Mouse (Mus musculus) CD4-positive, CD25-positive, alpha-beta regulatory T cell, adult 2 months (primary cell): ENCODE results near the gene Gtdc1.
"Not testable (repeated sequence)": the region's sequence is repeated elsewhere in the genome, so short reads cannot be mapped to it uniquely, and the experiment has no call there.

ENCODE experiments used
- DNase-seq: peaks from one replicate; pipeline ENCODE4 v3.0.0-alpha.2; 2012; ENCODE audit warnings: low read depth, low spot score

Gtdc1 gene

DNA sequence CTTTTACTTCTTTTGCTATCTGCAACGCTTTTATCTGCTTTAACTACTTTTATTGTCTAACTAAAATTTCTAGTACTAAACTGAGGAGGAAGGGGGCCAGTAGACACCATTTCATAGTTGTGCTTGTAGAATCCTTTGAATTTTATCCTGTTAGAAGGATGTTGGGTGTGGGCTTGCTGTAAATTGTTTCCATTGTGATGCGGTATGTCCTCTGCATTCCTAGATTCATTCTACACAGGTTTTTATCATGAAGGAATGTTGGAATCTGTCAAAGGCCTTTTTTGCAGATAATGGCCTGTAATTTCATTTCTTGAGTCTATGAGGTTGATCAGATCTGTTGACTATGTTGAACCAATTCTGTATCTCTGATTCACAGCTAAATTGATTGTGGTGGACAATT is 146.5 kb downstream of the Gtdc1 start:
- DNase-seq = no peak

DNA sequence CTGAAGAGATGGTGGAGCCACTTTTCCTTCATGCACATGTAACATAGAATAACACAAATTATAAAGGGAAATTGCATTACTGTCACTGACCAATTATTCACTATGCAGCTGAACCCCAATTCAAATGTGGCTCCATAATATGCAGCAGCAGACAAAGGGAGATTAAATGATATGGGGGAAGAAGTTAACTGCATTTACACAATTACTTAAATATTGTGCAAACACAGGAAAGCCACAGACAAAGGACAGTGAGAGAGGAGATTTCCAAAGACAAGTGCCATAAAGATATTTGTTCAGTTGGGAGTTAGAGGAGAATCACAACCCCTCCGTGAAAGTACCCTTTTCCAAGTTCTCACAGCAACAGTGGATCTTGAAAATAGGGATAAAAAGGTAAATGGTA is 163.6 kb downstream of the Gtdc1 start:
- no peak for DNase-seq

- no peak for DNase-seq
Measured at GRCm38 (mm10) chr2:44736618-44737017, 190.8 kb downstream of the Gtdc1 start.

GRCm38 (mm10) chr2:44721461-44721860 is 206.0 kb downstream of the Gtdc1 start:
- no peak for DNase-seq

- DNase-seq = no peak
Measured at GRCm38 (mm10) chr2:44705883-44706615, 221.4 kb downstream of the Gtdc1 start.

DNA sequence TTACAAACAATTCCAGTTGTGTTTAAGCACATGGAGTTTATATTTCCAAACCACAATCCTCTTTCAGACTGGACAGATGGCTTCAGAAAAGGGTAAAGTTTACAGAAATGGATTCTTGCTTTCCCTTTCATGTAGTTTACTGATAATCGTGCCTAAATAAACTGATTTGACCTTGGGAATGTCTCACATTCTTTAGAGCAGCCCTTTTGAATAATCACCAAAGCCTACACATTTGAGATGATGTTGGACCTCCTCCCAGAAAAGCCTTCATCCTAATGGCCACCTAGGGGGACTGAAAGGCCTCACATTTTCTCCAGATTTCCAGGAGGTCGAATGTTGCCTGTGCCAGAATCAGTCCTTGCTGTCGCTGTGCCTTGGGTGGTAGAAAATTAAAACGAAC is 227.2 kb downstream of the Gtdc1 start:
- no peak for DNase-seq

- no peak for DNase-seq
Measured at GRCm38 (mm10) chr2:44696441-44696840, 231.0 kb downstream of the Gtdc1 start.

DNA sequence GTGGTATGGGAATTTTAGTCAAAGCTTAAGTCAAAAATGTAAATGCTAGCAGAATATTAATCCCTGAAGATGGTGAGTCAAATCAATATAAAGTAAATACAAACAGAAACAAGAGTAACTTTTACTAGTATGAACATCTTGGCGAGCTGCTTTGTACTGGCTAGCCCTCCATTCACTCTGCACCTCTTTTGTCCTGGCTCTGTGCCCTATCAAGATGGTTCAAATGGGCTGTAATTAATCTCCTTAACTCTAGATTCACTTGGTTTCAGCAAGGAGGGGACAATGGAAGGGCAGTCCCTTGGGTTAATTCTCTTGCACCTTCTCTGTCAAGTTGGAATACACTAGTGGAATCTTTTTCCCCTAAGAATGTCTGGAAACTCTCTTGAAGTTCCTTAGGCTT is 233.6 kb downstream of the Gtdc1 start:
- no peak for DNase-seq

DNA sequence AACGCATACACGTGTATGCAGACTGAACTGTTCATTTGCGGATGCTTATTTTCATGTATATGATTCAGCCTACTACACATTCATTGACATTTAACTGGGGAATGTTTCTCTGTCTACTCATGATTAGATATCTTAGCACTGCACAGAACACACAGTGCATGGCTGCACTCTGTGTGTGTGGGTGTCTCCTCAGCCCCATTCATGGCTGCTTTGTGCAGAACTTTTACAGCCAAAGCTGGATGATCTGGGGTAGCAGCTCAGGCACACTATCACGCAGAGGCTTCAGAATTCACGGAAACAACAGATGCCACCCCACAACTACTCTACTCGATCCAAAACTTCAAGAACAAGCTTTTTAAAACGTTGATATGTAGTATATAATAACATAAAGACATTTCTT is 263.4 kb downstream of the Gtdc1 start:
- DNase-seq = no peak

GRCm38 (mm10) chr2:44659870-44660269 is 267.6 kb downstream of the Gtdc1 start:
- no peak for DNase-seq

DNA sequence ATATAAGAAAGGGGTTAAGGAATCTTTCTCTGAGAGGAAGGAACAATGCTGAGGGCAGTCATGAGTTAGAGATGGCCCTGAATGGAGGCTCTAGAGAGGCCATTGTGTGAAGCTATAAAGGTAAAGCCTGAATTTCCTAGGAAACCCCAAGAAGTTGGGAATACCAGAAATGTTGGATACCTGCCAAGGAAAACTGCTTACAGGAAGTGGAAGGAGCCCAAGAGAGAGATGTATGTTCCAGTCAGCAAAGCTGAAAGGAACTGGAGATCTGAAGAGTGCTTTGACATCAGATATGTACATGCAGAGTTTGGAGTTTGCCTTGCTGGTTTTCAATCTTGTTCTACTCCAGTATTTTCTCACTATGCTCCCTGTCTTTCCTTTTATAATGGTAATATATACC is 268.4 kb downstream of the Gtdc1 start:
- no peak for DNase-seq

DNA sequence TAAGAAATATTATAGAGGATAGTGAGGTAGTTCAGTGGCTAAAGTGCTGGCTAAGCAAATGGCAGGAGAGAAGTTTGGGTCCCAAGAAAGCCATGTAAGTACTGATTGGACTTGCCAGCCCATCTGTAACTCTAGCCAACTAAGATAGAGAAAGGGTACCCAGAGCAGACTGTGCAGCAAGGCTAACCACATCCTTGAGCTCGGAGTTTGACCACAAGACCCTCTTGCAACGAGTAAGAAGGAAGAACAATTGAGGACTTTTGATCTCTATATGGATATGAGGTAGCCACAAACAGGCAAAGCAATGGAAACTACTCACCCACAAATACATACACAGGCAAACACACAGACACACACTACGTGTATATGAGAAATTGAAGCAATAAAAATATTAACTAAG is 278.9 kb downstream of the Gtdc1 start:
- DNase-seq = no peak

DNA sequence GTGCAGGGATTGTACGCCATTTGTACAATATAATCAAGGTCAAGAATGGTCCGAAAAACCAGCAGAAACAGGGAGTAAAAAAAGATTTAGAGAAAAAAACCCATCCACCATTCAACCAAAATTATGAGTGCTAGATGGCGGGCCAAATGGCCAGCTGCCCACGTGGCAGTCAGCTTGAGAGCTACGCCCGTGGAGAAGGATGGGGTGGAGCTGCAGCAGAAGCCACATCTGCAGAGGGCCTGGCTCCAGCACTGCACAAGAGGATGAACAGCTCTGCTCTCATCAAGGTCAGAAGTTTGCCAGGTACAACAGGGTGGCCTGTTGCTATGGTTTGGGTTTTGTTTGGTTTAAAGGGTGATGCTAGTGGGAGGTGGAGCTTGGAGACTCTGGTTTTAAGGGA is 281.1 kb downstream of the Gtdc1 start:
- no peak for DNase-seq

- no peak for DNase-seq
Measured at GRCm38 (mm10) chr2:44639370-44639769, 288.1 kb downstream of the Gtdc1 start.

GRCm38 (mm10) chr2:44638157-44638556 is 289.3 kb downstream of the Gtdc1 start:
- DNase-seq = no peak

GRCm38 (mm10) chr2:44633971-44634370 is 293.5 kb downstream of the Gtdc1 start:
- DNase-seq = no peak

- no peak for DNase-seq
Measured at GRCm38 (mm10) chr2:44633064-44633463, 294.4 kb downstream of the Gtdc1 start.

GRCm38 (mm10) chr2:44632584-44632983 is 294.9 kb downstream of the Gtdc1 start:
- no peak for DNase-seq

- no peak for DNase-seq
Measured at GRCm38 (mm10) chr2:44631064-44631463, 296.4 kb downstream of the Gtdc1 start.

DNA sequence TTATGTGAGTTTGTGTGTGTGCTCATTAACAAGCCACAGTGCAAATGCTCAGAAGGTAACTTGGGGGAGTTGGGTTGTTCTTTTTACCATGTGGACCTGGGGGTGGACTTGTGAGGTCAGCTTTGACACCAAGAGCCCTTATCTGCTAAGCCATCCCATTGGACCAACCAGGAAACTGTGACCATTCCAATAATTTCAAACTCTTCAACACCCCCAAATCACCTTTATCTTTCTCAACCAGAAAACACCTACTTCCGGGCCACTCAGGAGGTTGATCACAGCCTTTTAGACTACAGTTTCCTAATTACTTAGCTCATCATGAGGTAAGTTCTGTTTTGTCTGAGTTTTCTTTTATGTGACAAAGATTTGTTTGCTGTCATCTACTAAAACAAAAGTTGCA is 298.7 kb downstream of the Gtdc1 start:
- DNase-seq = no peak

DNA sequence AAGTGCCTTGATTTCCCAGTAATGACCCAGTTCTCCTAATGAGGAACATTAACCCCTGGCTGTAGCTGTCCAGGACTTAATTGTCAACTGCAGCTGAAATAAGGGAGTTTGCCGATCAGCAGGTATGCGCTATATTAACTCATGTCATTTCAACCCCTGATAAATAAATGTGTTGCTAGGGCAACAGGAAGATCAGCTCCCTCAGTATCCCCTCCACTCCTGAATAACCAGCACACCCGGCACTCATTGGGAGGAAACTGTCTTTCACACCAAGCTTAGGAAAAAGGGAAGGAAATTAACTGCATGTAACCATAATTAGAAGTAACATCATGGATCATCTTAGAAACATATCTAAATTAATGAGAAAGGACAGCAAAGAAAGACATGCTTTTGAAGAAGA is 302.3 kb downstream of the Gtdc1 start:
- no peak for DNase-seq

- DNase-seq = no peak
Measured at GRCm38 (mm10) chr2:44622471-44622870, 305.0 kb downstream of the Gtdc1 start.

DNA sequence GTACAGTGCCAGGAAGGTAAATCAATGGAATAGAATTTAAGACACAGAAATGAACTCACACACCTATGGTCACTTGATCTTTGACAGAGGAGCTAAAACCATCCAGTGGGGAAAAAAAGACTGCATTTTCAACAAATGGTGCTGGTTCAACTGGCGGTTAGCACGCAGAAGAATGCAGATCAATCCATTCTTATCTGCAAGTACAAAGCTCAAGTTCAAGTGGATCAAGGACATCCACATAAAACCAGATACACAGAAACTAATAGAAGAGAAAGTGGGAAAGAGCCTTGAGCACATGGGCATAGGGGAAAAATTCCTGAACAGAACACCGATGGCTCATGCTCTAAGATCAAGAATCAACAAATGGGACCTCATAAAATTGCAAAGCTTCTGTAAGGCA is 327.8 kb downstream of the Gtdc1 start:
- not testable (repeated sequence) for DNase-seq

DNA sequence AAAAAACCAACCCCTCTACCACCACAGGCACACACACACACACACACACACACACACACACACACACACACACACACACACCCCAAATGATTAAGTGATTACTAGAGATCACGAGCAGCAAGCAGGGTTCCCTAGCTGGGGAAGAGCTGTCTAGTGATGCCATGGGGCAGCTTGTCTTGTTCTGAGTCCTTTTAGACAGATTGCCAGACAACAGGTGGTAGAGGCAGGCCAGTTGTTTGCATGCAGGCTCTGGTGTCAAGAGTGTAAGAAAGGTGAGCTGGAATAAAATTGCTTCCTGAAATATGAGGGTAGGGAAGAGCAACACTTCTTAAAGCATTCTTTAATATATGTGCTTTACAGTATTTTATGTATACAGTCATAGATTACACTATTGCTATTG is 333.2 kb downstream of the Gtdc1 start:
- DNase-seq = no peak
